Mouse (Mus musculus) ES-CJ7 (cell line): ENCODE data around the gene Bmper.

ENCODE experiments used
- DNase-seq: peaks from one replicate; pipeline ENCODE4 v3.0.0; 2011; ENCODE audit warnings: low read depth, low spot score

Gene Bmper

GRCm38 (mm10) chr9:23222841-23223548 lies at the start of gene Bmper:
Bmper (plus strand) TSS chr9:23223076.
- DNase-seq = peak; percentile 50

- no peak for DNase-seq
Measured at GRCm38 (mm10) chr9:23177476-23177875, 45.4 kb upstream of the Bmper start.

- DNase-seq = no peak
Measured at GRCm38 (mm10) chr9:23187181-23187580, 35.7 kb upstream of the Bmper start.

DNA sequence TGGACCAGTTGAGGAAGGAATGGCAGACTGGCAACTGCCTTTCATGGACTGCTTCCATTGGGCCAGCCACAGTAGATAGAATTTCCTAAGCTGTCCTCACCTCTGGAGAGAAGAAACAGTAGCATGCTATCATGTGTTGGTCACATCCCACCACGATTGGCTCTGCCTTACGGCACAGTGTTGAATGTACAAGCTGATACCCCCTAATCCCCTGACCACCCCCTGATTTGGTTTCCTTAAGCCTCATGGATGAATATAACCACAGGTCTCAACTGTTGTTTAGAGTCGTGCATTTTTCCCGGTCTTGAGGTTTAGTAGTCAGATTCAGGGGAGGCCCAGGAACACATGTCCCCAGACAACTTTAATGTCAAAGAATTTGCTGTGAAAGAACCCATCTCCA lies 34.7 kb upstream of the Bmper start:
- DNase-seq = no peak

DNA sequence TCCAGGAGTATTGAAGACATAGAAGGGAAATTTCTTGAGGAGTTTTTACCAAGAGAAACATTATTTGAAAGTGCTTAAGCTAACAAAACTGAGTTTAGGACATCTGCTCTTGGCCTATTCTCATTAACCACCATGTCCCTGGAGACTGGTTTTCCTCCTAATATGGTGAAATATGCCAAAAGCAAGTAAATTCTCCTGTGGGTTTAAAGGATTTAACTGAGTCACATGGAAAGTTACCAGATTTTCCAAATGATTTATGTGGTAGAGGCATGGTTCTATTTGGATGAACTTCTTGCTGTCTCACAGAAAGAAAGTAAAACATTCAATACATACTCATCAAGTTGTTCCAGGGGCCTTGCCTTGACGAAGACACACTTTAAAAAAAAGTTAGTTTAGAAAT lies 31.9 kb upstream of the Bmper start:
- no peak for DNase-seq

- no peak for DNase-seq
Measured at GRCm38 (mm10) chr9:23191431-23191830, 31.4 kb upstream of the Bmper start.

- DNase-seq = no peak
Measured at GRCm38 (mm10) chr9:23192567-23193331, 30.1 kb upstream of the Bmper start.

- no peak for DNase-seq
Measured at GRCm38 (mm10) chr9:23198996-23199395, 23.9 kb upstream of the Bmper start.

GRCm38 (mm10) chr9:23199841-23200240 lies 23.0 kb upstream of the Bmper start:
- DNase-seq = no peak

DNA sequence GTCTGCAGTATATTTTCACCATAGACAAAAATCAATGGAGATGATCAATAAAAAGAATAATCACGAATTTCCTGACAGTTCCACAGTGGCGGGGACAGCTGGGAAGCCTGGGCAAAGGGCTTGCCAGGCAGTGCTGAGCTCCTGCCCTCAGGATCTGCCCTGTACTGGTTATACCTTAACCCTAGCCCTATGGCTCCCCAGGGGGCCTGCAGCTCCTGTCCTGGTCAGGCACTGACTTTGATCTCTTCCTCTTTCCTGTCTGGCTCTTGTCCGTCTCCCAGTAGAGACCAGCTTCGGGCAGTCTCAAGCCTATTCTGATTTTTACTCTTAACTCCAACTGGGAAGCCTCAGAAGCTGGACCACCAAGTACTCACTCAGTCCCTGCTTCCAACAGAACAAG lies 22.0 kb upstream of the Bmper start:
- DNase-seq = no peak

- no peak for DNase-seq
Measured at GRCm38 (mm10) chr9:23202431-23202830, 20.4 kb upstream of the Bmper start.

DNA sequence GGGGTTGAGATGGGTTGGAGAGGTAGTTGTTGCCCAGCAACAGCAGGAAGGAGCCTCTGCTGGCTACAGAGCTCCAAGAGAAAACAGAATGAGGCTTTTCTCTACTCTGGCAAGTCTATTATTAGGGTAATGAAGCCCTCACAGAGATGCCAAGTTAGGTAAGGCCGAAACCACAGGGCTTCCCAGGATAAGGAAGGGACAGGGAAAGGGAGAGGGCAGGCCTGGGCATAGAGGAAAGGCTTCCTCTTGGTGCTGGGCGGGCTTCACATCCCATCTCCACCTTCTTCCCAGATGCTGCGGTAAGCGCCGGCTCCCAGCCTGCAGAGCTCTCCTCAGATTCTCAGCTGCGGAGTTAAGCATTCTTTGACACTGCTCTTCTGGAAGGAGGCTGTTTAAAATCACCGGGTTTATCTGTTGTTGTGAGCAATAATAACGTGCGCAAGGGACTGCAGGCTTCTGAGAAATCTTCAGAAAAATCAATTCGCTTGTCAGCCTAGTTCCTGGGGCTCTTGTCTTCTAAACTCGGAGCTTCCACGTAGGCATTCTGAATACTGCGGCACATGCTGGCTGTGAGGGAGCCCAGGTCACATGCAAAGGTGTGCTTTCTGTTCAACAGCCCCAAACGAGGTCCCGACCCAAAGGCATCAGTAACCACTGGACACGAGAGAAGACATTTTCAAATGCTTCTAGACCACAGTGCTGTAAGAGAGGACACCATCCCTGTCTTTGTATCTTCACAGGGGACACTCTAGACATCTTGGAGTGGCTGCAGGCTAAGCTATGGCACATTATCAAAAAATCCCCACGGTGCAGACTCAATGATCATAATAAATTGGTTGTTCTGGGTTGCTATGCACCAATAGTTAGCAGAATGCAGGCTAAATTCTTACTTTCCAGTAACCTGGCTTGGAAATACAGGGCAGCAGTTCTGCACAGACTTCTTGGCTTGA lies 18.3 kb upstream of the Bmper start:
- peak; percentile 63 for DNase-seq

DNA sequence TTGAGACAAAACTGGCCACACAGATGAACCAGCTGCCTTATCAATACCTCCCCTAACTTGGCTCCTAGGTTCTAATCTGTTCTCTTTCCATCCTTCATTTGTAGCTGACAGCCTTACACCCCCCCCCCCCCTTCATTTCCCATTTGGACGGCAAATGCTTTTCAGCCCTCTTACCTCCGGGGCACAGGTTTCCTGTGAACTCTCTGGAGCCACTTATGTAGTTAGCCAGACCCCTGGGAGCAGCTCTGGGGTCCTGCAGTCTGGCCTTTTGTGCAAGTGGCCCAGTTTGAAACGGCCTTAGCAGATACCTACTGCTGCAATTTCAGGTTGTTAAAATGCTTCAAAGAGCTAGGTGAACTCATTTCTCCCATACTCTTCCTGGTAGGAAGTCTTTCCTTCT lies 17.6 kb upstream of the Bmper start:
- DNase-seq = no peak

DNA sequence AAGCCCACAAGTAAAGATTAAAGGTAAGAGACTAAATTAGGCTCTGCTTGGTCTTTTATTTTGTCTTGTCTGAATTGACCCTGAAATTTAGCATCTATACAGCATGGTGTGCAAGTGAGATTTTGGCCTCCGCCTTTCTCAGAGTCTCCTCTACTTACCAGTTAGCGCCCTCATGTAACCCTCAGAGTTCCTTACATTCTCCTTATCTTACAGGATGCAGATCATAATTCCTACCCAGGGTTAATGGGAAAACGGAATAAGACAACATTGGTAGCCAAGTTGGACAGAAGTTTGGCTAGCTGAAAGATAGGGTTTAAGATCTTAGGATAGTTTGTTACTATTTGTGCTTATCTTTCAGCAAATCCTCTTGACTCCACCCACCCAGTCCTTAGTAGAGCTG lies 17.1 kb upstream of the Bmper start:
- no peak for DNase-seq

- no peak for DNase-seq
Measured at GRCm38 (mm10) chr9:23206181-23206580, 16.7 kb upstream of the Bmper start.

GRCm38 (mm10) chr9:23212303-23212702 lies 10.6 kb upstream of the Bmper start:
- DNase-seq = peak; percentile 78

DNA sequence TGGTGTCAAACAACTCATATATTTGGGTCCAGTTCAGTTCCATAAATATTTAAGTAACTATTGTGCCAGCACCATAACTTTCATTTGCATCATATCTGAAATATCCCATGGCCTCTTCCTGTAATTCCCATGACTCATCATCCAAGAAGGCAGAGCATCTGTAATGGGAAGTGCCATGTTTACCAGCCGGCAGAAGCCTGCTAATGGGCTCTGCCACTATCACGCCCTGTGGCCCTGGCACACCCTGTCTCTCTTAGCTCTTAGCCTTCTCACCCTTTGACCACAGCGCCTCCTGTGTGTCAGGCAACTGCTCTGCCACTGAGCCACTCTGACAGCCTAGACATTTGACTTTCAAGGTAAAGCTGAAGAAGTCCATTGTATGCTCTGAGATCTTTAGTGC lies 3.1 kb upstream of the Bmper start:
- DNase-seq = peak; percentile 34

DNA sequence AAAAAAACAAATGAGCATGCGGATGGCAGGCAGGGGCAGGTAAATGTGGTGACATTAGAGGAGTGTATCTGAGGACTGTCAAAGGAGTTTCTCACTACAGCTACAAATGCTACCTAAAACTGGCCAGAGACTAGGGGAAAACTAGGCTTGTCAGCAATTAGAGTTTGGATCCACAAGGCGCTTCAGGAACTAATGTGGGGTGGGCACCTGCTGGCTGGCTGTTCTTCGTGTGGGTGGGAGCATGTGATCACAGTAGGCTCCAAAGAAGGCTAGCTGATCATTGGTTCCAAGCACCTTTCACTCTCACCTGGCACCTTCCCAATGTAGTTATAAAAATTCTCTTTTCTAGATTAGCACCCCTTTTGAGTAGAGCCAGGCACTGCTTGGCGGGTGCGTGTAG lies 900 bp upstream of the Bmper start:
- peak; percentile 5 for DNase-seq

DNA sequence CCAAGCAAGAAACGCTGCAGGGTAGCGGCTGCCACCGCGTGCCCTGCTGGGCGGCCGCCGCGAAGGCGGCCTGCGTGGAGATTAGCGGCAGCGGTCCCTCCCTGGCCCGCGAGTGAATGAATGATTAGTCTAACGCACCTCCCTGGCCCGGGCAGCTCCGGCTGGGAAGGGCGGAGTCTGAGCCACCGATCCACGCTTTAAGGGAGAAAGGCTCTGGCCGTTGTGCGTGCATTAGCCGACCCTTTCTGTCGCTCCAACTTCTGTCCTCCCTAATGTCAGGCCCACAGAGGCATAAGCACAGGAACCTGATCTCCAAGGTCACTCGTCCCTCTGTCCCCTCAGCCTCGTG lies 410 bp upstream of the Bmper start:
- DNase-seq = peak; percentile 37

DNA sequence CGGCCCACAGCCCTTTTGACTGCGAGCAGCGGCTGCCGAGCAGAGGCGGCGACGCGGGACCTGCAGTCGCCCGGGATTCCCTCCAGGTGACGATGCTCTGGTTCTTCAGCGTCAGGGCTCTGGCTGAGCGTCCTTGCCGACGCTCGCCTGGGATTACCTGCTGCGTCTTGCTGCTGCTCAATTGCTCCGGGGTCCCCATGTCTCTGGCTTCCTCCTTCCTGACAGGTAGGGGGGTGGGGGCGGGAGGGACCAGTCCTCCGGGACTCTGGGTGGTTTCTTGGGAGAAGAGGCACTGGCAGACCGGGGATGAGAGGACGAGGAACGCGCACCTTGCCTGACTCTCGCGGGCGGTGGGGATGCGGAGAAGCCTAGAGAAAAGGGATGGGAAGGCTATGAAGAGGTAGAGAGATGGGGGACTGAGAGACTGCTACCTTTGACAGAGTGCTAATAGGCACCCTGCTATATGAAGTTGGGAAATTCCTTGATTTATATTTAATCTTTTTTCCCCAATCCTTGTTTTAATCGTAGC lies 737 bp downstream of the Bmper start:
- no peak for DNase-seq

GRCm38 (mm10) chr9:23233464-23234121 lies 10.7 kb downstream of the Bmper start:
- no peak for DNase-seq
